Mouse (Mus musculus) heart, embryonic 14.5 days (tissue): ENCODE measurements at regions not wholly inside any gene's neighbourhood (a gene's known extent, or its start where the extent isn't known, plus 50 kb on each side); places are given as distances from the start of the nearest gene placed in this dataset.

ENCODE experiments used
- ATAC-seq: fragments of 200-750 bp; cut with Nextera tagmentation; 2 replicates; pipeline ENCODE4 v1.8.0; 2017; ENCODE audit warnings: low read depth, moderate TSS enrichment; ENCODE audit not compliant: insufficient number of reproducible peaks, insufficient read depth, low FRiP score
- H3K27ac ChIP-seq, 2 experiments: fragments of 200-500 bp in 1 of 2; fragments of 300-500 bp in 1 of 2; sonication (generic) in 1 of 2; replicated peaks in 1 of 2; 2 replicates each; pipeline ENCODE4 v1.5.1; 2012 to 2014; ENCODE audit warnings: low read depth in 2 of 2, low read length in 2 of 2, control low read depth in 1 of 2, mild to moderate bottlenecking in 1 of 2, mixed read lengths in 1 of 2; ENCODE audit not compliant: control insufficient read depth in 1 of 2, insufficient read depth in 1 of 2
- H3K27me3 ChIP-seq: fragments of 300-500 bp; sonication (generic); 2 replicates; pipeline ENCODE4 v1.6.1; 2014; ENCODE audit warnings: mild to moderate bottlenecking, low read length, control low read depth; ENCODE audit not compliant: control insufficient read depth, insufficient read depth
- H3K36me3 ChIP-seq: fragments of 300-500 bp; sonication (generic); 2 replicates; pipeline ENCODE4 v1.6.1; 2014; ENCODE audit warnings: mild to moderate bottlenecking, control low read depth, low read length, mixed read lengths; ENCODE audit not compliant: control insufficient read depth, insufficient read depth
- H3K4me1 ChIP-seq, 2 experiments: fragments of 200-500 bp in 1 of 2; fragments of 300-500 bp in 1 of 2; sonication (generic) in 1 of 2; 2 replicates each; pipeline ENCODE4 v1.6.1; 2012 to 2014; ENCODE audit warnings: low read length in 2 of 2, control low read depth in 1 of 2, mixed read lengths in 1 of 2; ENCODE audit not compliant: control insufficient read depth in 2 of 2, insufficient read depth in 2 of 2
- H3K4me2 ChIP-seq: fragments of 300-500 bp; sonication (generic); 2 replicates; pipeline ENCODE4 v1.6.1; 2014; ENCODE audit warnings: mild to moderate bottlenecking, low read length
- H3K4me3 ChIP-seq, 2 experiments: fragments of 200-500 bp in 1 of 2; fragments of 300-500 bp in 1 of 2; sonication (generic) in 1 of 2; 2 replicates each; pipeline ENCODE4 v1.5.1; 2012 to 2014; ENCODE audit warnings: low read length in 2 of 2, mild to moderate bottlenecking in 2 of 2, control low read depth in 1 of 2, low read depth in 1 of 2, moderate library complexity in 1 of 2; ENCODE audit not compliant: control insufficient read depth in 1 of 2, insufficient read depth in 1 of 2
- H3K9ac ChIP-seq: fragments of 300-500 bp; sonication (generic); 2 replicates; pipeline ENCODE4 v1.6.1; 2014; ENCODE audit warnings: mild to moderate bottlenecking, low read length
- H3K9me3 ChIP-seq: fragments of 300-500 bp; sonication (generic); 2 replicates; pipeline ENCODE4 v1.6.1; 2016; ENCODE audit warnings: low read length, control low read depth; ENCODE audit not compliant: control insufficient read depth
- WGBS: fragments of 180-500 bp; shearing (Covaris S2); extraction: QIAGEN DNeasy Blood & Tissue Kit; methylation state at CpG from one replicate; pipeline ENCODE4 v1.1.7; 2014; 5-methylcytosine and 5-hydroxymethylcytosine counted together

DNA sequence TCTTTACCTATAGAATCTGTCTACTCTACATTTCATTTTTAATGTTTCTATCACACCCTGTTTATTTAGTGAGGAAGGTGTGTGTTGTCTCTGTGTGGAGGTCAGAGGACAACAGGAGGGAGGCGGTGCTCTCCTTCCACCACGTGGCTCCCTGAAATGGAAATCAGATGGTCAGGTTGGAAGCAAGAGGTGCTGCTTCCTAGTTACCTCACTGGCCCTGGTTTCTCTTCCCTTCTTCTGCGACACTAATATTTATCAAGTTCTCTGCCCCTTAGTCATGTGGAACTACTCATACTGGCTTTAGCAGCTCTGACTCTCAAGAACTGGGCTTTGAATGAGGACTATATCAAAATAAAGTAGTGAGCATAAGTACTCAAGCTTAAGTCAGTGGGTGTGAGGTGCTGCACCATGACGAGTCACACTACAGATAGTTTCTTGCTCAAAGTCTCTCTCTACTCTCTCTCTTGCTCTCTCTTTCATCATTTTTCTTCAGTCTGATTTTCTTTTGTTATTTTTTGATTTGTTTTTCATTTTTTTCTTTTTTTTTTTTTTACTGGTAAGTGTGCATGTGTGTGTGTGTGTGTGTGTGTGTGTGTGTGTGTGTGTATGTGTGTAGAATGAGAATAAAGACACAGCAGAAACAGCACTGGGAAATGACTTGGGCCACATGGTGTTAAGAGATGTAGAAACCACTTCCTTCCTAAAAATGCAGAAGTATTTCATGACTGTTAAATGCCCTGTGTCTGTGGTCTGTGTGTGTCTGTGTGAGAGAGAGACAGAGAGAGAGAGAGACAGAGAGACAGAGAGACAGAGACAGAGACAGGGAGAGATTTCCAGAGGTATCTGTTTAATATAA lies 403.2 kb upstream of the Adgrl2 start:
- Histone ChIP-seq H3K9ac (no peak overlapping the region), H3K27me3 (no peaks in the 10 kb centered on the region), H3K9me3 (no peaks in the 10 kb centered on the region), H3K4me2 (no peak overlapping the region), H3K4me3 (no peak overlapping the region), H3K36me3 (no peaks in the 10 kb centered on the region), H3K27ac (no peak overlapping the region), H3K4me1 (no peaks in the 10 kb centered on the region)
- WGBS, result 65% methylated on average over 4 of the region's 4 CpGs
- ATAC-seq, result no peak

DNA sequence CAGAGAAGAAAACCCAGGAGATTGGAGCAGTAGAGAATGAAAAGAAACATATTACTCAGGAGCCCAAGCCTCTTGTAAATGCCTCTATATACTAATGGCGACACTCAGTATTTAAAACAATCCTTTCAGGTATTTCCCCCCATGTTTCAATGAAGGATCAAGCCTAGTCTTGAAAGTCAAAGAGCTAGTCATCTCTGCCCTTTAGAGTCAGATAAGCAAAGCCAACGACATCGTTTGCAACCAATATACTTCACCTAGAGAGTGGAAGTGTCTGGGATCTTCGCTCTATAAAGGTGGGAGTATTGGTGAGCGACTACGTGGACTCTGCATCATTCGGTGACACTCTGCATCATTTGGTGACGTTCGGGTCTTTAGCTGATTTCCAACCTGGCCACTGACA lies 401.8 kb upstream of the Adgrl2 start:
- no peaks in the 10 kb centered on the region for H3K9me3 ChIP-seq
- H3K36me3 ChIP-seq, result no peaks in the 10 kb centered on the region
- WGBS, result 88% methylated on average over 9 of the region's 9 CpGs
- no peak overlapping the region for H3K27ac ChIP-seq
- H3K9ac ChIP-seq, result no peak overlapping the region
- ATAC-seq, result no peak
- no peaks in the 10 kb centered on the region for H3K4me1 ChIP-seq
- H3K4me2 ChIP-seq, result no peak overlapping the region
- H3K27me3 ChIP-seq, result no peaks in the 10 kb centered on the region
- no peak overlapping the region for H3K4me3 ChIP-seq

DNA sequence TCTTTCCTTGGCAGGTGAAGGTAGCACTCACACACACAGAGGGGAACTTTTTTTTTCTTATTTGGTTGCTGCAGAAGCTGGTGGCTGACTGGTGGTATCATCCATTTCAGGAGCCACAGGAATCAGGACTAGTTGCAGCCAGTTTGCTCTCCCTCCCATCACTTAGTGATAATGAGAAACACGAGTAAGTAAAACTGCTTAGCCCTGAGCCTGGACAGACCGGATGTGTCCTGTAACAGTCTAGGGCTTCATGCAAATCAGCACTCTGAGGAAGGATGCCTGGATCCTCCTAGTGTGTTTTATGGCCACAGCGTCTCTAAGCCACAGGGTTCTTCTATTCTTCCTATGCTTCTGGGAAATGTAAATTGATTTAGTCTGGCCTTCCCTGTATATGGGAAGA lies 397.2 kb upstream of the Adgrl2 start:
- Histone ChIP-seq H3K4me2 (no peak overlapping the region), H3K4me3 (no peak overlapping the region), H3K36me3 (no peaks in the 10 kb centered on the region), H3K27ac (no peak overlapping the region), H3K9me3 (no peaks in the 10 kb centered on the region), H3K4me1 (peaks cover 6 to 7% of the 10 kb centered on the region in 2 experiments), H3K27me3 (no peaks in the 10 kb centered on the region), H3K9ac (no peak overlapping the region)
- WGBS, result 29% methylated on average over 3 of the region's 3 CpGs
- 0 out of 2 replicates have a peak, but pooled peaks have one; percentile 35 for ATAC-seq

DNA sequence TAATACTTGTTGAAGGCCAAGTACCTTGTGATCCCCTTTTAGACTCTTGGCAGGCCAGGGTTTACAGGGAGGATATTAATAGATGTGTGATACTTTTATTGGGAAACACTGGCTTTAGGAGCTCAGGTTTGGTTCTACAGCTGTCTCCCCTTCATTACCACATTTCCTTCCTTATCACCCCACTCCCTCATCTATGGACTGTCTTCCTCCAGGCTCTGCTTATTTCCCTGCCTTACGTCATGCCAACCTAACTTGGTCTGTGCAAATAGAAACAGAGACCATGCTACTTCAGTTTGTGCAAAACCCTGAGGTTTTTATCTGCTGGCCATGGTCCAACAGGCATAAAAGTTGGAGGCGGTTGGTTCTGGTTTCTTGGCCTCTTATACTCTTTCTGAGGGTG lies 395.7 kb upstream of the Adgrl2 start:
- H3K36me3 ChIP-seq, result no peaks in the 10 kb centered on the region
- no peak overlapping the region for H3K9ac ChIP-seq
- H3K4me3 ChIP-seq, result no peak overlapping the region
- no peak overlapping the region; a peak in 1 of 4 replicates for H3K27ac ChIP-seq
- peaks cover 12 to 13% of the 10 kb centered on the region in 2 experiments for H3K4me1 ChIP-seq
- no peaks in the 10 kb centered on the region for H3K27me3 ChIP-seq
- H3K9me3 ChIP-seq, result no peaks in the 10 kb centered on the region
- no peak overlapping the region for H3K4me2 ChIP-seq
- ATAC-seq, result no peak
- 46% methylated on average over 2 of the region's 2 CpGs for WGBS

DNA sequence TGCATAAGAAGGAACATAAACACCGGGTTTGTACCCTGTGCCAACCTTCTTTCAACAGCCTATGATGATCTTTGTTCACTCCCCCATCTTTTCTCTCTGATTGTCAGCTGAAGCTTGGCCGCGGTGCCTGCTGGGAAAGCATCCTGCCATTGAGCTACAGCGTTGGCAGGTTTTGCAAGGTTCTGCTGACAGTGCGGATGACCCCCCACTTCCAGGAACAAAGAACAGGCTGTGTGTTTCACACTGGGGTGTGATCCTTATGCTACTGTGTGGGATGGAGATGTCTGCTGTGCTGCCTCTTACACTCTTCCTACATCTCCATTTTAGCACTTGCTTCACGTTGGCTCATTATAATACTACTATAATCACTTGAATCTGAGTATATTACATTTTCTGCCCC lies 395.0 kb upstream of the Adgrl2 start:
- no peaks in the 10 kb centered on the region for H3K36me3 ChIP-seq
- H3K27ac ChIP-seq, result no peak overlapping the region
- H3K4me3 ChIP-seq, result no peak overlapping the region
- H3K4me2 ChIP-seq, result no peak overlapping the region
- ATAC-seq, result no peak
- H3K9ac ChIP-seq, result no peak overlapping the region
- H3K4me1 ChIP-seq, result peaks cover 12 to 13% of the 10 kb centered on the region in 2 experiments
- H3K9me3 ChIP-seq, result no peaks in the 10 kb centered on the region
- no peaks in the 10 kb centered on the region for H3K27me3 ChIP-seq
- 52% methylated on average over 6 of the region's 6 CpGs for WGBS

DNA sequence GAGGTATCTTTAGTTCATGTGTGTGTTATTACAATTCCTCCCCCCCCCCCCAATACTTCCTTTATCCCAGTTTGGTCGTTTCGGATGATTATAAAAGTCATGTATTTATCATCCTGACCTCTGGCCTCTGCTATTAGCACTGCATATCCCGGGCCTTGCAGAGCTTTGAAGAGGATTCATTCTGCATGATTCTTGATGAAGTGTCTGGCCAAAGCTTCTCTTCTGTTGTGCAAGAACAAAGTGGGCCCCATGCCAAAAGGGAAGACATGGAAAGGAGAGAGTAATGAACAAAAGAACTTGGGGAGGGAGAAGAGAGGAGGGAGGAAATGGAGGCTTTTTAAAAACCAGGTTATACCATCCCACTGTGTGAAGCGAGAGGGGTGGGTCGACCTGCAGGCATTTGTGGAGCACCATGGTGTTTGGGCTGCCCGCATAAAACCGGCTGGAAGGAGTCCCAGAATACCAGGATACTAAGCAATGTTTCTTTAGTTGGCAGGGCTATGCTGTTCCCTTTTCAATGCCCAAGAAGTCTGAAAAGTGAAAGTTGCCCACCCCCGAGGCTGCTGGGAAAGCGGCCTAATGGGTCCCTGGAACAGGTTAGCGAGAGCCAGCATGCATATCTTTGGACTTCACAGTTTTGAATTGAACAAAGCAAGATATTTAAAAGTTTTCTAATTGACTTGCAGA lies 391.3 kb upstream of the Adgrl2 start:
- WGBS, result 74% methylated on average over 10 of the region's 10 CpGs
- Histone ChIP-seq H3K27me3 (no peaks in the 10 kb centered on the region), H3K9ac (no peak overlapping the region), H3K4me1 (peaks cover 12 to 13% of the 10 kb centered on the region in 2 experiments), H3K9me3 (no peaks in the 10 kb centered on the region), H3K27ac (no peak overlapping the region), H3K36me3 (no peaks in the 10 kb centered on the region), H3K4me3 (no peak overlapping the region), H3K4me2 (no peak overlapping the region)
- no peak for ATAC-seq

DNA sequence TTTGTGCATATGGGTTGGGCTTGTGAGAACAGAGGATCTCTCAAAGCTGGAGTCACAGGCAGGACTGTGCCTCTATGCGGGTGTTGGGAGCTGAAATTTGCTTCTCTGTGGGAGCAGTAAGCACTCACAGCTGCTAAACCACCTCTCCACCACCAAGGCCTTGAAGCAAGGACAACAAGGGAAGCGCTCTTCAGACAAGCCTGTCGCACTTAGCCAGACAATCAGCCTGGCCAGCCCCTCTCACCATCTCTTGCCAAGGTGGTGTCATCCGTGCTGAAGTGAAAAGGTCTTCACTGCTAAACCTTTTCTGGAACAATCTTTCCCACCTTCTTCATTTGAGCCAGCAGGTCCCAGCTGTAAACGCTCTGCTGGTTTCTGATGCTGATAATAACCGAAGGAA lies 390.7 kb upstream of the Adgrl2 start:
- no peaks in the 10 kb centered on the region for H3K36me3 ChIP-seq
- no peaks in the 10 kb centered on the region for H3K27me3 ChIP-seq
- ATAC-seq, result no peak

More for the DNA sequence above, 390.7 kb upstream of the Adgrl2 start:
- no peak overlapping the region for H3K4me2 ChIP-seq
- no peak overlapping the region for H3K9ac ChIP-seq
- WGBS, result 63% methylated on average over 6 of the region's 6 CpGs
- H3K9me3 ChIP-seq, result no peaks in the 10 kb centered on the region
- no peak overlapping the region for H3K27ac ChIP-seq
- peaks cover 9 to 10% of the 10 kb centered on the region in 2 experiments for H3K4me1 ChIP-seq
- no peak overlapping the region for H3K4me3 ChIP-seq
